Mouse (Mus musculus) G1E (cell line): ENCODE data around the gene Tmem74b.

Source experiments
- CTCF ChIP-seq: IDR thresholded peaks from 2 replicates; pipeline ENCODE4 v1.5.1; 2012; ENCODE audit warnings: low read depth, low read length, inconsistent platforms, mixed read lengths
- GATA1 ChIP-seq: IDR thresholded peaks from 2 replicates; pipeline ENCODE4 v1.6.1; 2012; ENCODE audit warnings: borderline replicate concordance, low read length, inconsistent platforms, mixed read lengths

DNA sequence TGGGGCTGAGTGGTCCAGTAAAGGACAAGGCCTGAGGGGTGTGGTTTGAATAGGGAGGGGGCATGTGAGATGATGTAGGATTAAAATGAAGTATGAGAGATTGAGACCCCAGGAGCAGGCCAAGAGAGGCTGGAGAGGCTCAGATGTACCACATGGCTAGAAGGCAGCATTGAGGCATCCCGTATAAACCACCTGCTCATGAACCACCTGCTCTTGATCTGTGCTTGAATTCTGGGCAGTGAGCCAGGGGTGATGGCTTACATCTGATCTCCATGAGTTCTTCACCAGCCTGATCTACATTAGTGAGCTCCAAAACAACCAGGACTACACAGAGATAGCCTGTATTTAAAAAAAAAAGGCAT lies 30.9 kb upstream of the Tmem74b start:
- no peak for TF ChIP-seq CTCF
- TF ChIP-seq GATA1: no peak
